Mouse (Mus musculus) forebrain, embryonic 15.5 days (tissue): ENCODE data around the gene Slc36a1. TPM values are rescaled to one million over a fixed set of nuclear protein-coding genes. Genes with fewer than 3 reads are reported as not detected.

Source experiments
- ATAC-seq: fragments of 200-750 bp; cut with Nextera tagmentation; replicated peaks from 2 replicates; pipeline ENCODE4 v1.8.0; 2017; ENCODE audit warnings: mild to moderate bottlenecking, moderate TSS enrichment, moderate library complexity
- H3K27ac ChIP-seq: fragments of 300-500 bp; sonication (generic); replicated peaks from 2 replicates; pipeline ENCODE4 v1.5.1; 2015; ENCODE audit warnings: mild to moderate bottlenecking, inconsistent platforms
- H3K27me3 ChIP-seq: fragments of 300-500 bp; sonication (generic); 2 replicates; pipeline ENCODE4 v1.6.1; 2015; ENCODE audit warnings: inconsistent platforms
- H3K36me3 ChIP-seq: fragments of 300-500 bp; sonication (generic); 2 replicates; pipeline ENCODE4 v1.6.1; 2015; ENCODE audit warnings: mild to moderate bottlenecking, inconsistent platforms
- H3K4me1 ChIP-seq: fragments of 300-500 bp; sonication (generic); 2 replicates; pipeline ENCODE4 v1.6.1; 2015; ENCODE audit warnings: inconsistent platforms
- H3K4me2 ChIP-seq: fragments of 300-500 bp; sonication (generic); replicated peaks from 2 replicates; pipeline ENCODE4 v1.6.1; 2015; ENCODE audit warnings: mild to moderate bottlenecking, inconsistent platforms
- H3K4me3 ChIP-seq: fragments of 300-500 bp; sonication (generic); 2 replicates; pipeline ENCODE4 v1.5.1; 2015; ENCODE audit warnings: mild to moderate bottlenecking, inconsistent platforms
- H3K9ac ChIP-seq: fragments of 300-500 bp; sonication (generic); replicated peaks from 2 replicates; pipeline ENCODE4 v1.6.1; 2015; ENCODE audit warnings: mild to moderate bottlenecking, inconsistent platforms
- H3K9me3 ChIP-seq: fragments of 300-500 bp; sonication (generic); 2 replicates; pipeline ENCODE4 v1.6.1; 2016; ENCODE audit warnings: inconsistent platforms
- WGBS: fragments of 180-500 bp; shearing (Covaris S2); methylation state at CpG from one replicate; pipeline ENCODE4 v1.1.7; 2015; ENCODE audit warnings: mixed read lengths; 5-methylcytosine and 5-hydroxymethylcytosine counted together
- polyA plus RNA-seq: library from polyadenylated mRNA; unstranded; fragments of >200 nt; fragmentation: Nextera tagmentation; extraction: Ambion mirVana; gene quantifications from 2 replicates; pipeline ENCODE4 v1.2.1, GENCODE M21; 2015

The Slc36a1 gene
- 2.6 and 3.0 TPM in 2 replicates for polyA plus RNA-seq

- Histone ChIP-seq H3K4me2 (peak within 1 kb of the TSS; percentile 95), H3K27ac (0 out of 2 replicates have a peak within 1 kb of the TSS, but pooled peaks have one; percentile 2), H3K4me1 (peaks cover 13% of the 10 kb centered on the region), H3K27me3 (no peaks in the 10 kb centered on the region), H3K9me3 (no peaks in the 10 kb centered on the region), H3K9ac (peak within 1 kb of the TSS; percentile 85), H3K4me3 (peak within 1 kb of the TSS; percentile 92), H3K36me3 (no peaks in the 10 kb centered on the region)
- peak; percentile 96 for ATAC-seq
- 0% methylated on average over 29 of the region's 31 CpGs for WGBS
These were observed at the start of gene Slc36a1 for GRCm38 (mm10) chr11:55204159-55204596. Slc36a1 (plus strand) TSS chr11:55204350.

- no peak overlapping the region for H3K27ac ChIP-seq
- 59% methylated on average over 3 of the region's 3 CpGs for WGBS
These were observed 49.6 kb upstream of the Slc36a1 start for GRCm38 (mm10) chr11:55154398-55155069.

GRCm38 (mm10) chr11:55155070-55155421 is 49.1 kb upstream of the Slc36a1 start:
- Histone ChIP-seq H3K4me2 (no peak overlapping the region), H3K4me1 (no peaks in the 10 kb centered on the region), H3K27ac (no peak overlapping the region), H3K27me3 (no peaks in the 10 kb centered on the region), H3K4me3 (no peak overlapping the region), H3K36me3 (no peaks in the 10 kb centered on the region), H3K9ac (no peak overlapping the region), H3K9me3 (no peaks in the 10 kb centered on the region)
- WGBS, result 87% methylated on average over 6 of the region's 6 CpGs
- no peak for ATAC-seq

More at GRCm38 (mm10) chr11:55154398-55155069, 49.6 kb upstream of the Slc36a1 start:
- Histone ChIP-seq H3K4me1 (no peaks in the 10 kb centered on the region), H3K4me3 (no peak overlapping the region), H3K9ac (no peak overlapping the region), H3K9me3 (no peaks in the 10 kb centered on the region), H3K4me2 (no peak overlapping the region), H3K36me3 (no peaks in the 10 kb centered on the region), H3K27me3 (no peaks in the 10 kb centered on the region)
- no peak for ATAC-seq

GRCm38 (mm10) chr11:55158785-55159359 is 45.3 kb upstream of the Slc36a1 start:
- Histone ChIP-seq H3K27me3 (no peaks in the 10 kb centered on the region), H3K4me2 (no peak overlapping the region), H3K9me3 (no peaks in the 10 kb centered on the region), H3K27ac (no peak overlapping the region), H3K4me3 (no peak overlapping the region), H3K9ac (no peak overlapping the region), H3K4me1 (no peaks in the 10 kb centered on the region), H3K36me3 (no peaks in the 10 kb centered on the region)
- ATAC-seq, result no peak
- WGBS, result 54% methylated on average over 13 of the region's 13 CpGs

- no peak overlapping the region for H3K9ac ChIP-seq
- no peak overlapping the region for H3K4me3 ChIP-seq
- H3K27ac ChIP-seq, result no peak overlapping the region
- WGBS, result 52% methylated on average over 9 of the region's 9 CpGs
- no peaks in the 10 kb centered on the region for H3K4me1 ChIP-seq
- no peaks in the 10 kb centered on the region for H3K36me3 ChIP-seq
- no peaks in the 10 kb centered on the region for H3K9me3 ChIP-seq
- no peak for ATAC-seq
- no peaks in the 10 kb centered on the region for H3K27me3 ChIP-seq
- H3K4me2 ChIP-seq, result no peak overlapping the region
These were observed 41.5 kb upstream of the Slc36a1 start for GRCm38 (mm10) chr11:55162670-55163069.

DNA sequence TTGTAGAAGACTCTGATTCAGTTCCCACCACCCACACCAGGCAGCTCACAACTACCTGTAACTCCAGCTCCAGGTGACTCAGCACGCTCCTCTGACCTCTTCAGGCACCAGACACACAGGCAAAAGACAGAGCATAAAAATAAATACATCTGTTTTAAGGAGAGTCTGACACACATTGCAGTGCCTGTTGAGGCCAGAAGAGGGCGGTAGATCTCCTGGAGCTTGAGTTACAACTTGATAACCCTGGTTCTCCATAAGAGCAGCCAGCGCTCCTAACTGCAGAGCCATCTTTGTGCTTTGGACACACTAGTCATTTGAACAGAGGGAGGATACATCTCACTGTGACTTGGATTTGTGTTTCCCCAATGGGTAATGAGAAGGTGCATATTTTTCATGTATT is 39.4 kb upstream of the Slc36a1 start:
- WGBS, result 48% methylated on average over 3 of the region's 3 CpGs
- no peak overlapping the region for H3K9ac ChIP-seq
- no peak for ATAC-seq
- H3K27ac ChIP-seq, result no peak overlapping the region
- H3K27me3 ChIP-seq, result no peaks in the 10 kb centered on the region
- H3K4me1 ChIP-seq, result no peaks in the 10 kb centered on the region
- H3K36me3 ChIP-seq, result no peaks in the 10 kb centered on the region
- no peaks in the 10 kb centered on the region for H3K9me3 ChIP-seq
- no peak overlapping the region for H3K4me3 ChIP-seq
- H3K4me2 ChIP-seq, result no peak overlapping the region

- Histone ChIP-seq H3K4me3 (no peak overlapping the region), H3K27ac (no peak overlapping the region), H3K27me3 (no peaks in the 10 kb centered on the region), H3K36me3 (no peaks in the 10 kb centered on the region), H3K9me3 (no peaks in the 10 kb centered on the region), H3K9ac (no peak overlapping the region), H3K4me1 (no peaks in the 10 kb centered on the region), H3K4me2 (no peak overlapping the region)
- WGBS, result 90% methylated on average over 7 of the region's 7 CpGs
- ATAC-seq, result no peak
These were observed 38.4 kb upstream of the Slc36a1 start for GRCm38 (mm10) chr11:55165748-55166147.

- no peaks in the 10 kb centered on the region for H3K9me3 ChIP-seq
- ATAC-seq, result no peak
- 88% methylated on average over 4 of the region's 4 CpGs for WGBS
These were observed 35.6 kb upstream of the Slc36a1 start for GRCm38 (mm10) chr11:55168504-55168903.

DNA sequence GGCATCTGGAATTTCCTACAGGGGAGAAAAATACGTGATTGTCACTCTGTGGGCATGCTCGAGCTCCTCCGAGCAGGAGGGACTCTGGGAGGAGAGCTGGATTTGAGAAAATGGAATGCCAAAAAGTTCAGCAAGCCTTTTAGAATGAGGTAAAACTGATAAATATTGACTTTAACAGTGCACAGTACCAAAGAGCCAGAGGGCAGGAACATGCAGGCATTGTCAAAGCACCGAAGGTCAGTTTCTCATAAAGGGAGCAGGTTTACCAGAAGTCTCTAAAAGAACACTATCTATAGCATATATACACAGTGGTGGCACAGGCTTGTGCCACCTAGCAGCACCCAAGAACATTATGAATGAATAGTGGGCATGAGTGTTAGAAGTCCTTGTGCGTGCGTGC is 35.2 kb upstream of the Slc36a1 start:
- H3K4me1 ChIP-seq, result no peaks in the 10 kb centered on the region
- H3K27me3 ChIP-seq, result no peaks in the 10 kb centered on the region
- no peaks in the 10 kb centered on the region for H3K36me3 ChIP-seq
- no peak for ATAC-seq
- H3K9ac ChIP-seq, result no peak overlapping the region
- H3K4me3 ChIP-seq, result no peak overlapping the region
- no peak overlapping the region for H3K4me2 ChIP-seq
- no peaks in the 10 kb centered on the region for H3K9me3 ChIP-seq
- WGBS, result 89% methylated on average over 6 of the region's 6 CpGs
- H3K27ac ChIP-seq, result no peak overlapping the region

More at GRCm38 (mm10) chr11:55168504-55168903, 35.6 kb upstream of the Slc36a1 start:
- H3K27ac ChIP-seq, result no peak overlapping the region
- H3K4me3 ChIP-seq, result no peak overlapping the region
- no peak overlapping the region for H3K9ac ChIP-seq
- H3K4me2 ChIP-seq, result no peak overlapping the region
- H3K4me1 ChIP-seq, result no peaks in the 10 kb centered on the region
- no peaks in the 10 kb centered on the region for H3K36me3 ChIP-seq
- no peaks in the 10 kb centered on the region for H3K27me3 ChIP-seq

DNA sequence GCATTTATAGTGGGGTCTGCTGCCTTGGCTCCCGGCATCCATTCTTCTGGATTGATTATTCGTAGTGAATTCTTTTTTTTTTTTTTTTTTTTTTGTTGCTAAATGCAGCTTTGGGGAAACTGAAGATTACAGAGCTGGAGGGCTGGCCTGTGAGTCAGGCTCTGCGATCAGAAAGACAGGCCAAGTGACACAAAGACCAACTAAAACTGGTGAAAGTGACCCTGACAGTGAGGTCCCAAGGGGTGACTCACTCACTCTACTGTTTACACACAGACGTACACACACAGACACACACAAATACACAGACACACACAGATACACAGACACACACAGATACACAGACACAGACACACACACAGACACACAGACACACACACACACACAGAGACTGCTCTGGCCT is 33.6 kb upstream of the Slc36a1 start:
- H3K9me3 ChIP-seq, result no peaks in the 10 kb centered on the region
- 67% methylated on average over 4 of the region's 4 CpGs for WGBS
- no peaks in the 10 kb centered on the region for H3K27me3 ChIP-seq
- H3K4me2 ChIP-seq, result no peak overlapping the region
- H3K27ac ChIP-seq, result no peak overlapping the region
- ATAC-seq, result no peak
- H3K4me1 ChIP-seq, result no peaks in the 10 kb centered on the region
- no peak overlapping the region for H3K4me3 ChIP-seq
- no peak overlapping the region for H3K9ac ChIP-seq
- no peaks in the 10 kb centered on the region for H3K36me3 ChIP-seq

- Histone ChIP-seq H3K4me3 (no peak overlapping the region), H3K9ac (no peak overlapping the region), H3K27me3 (no peaks in the 10 kb centered on the region), H3K9me3 (no peaks in the 10 kb centered on the region), H3K4me2 (no peak overlapping the region), H3K27ac (no peak overlapping the region), H3K36me3 (no peaks in the 10 kb centered on the region), H3K4me1 (no peaks in the 10 kb centered on the region)
- ATAC-seq, result no peak
- WGBS, result 94% methylated on average over 4 of the region's 4 CpGs
These were observed 25.3 kb upstream of the Slc36a1 start for GRCm38 (mm10) chr11:55178830-55179229.

DNA sequence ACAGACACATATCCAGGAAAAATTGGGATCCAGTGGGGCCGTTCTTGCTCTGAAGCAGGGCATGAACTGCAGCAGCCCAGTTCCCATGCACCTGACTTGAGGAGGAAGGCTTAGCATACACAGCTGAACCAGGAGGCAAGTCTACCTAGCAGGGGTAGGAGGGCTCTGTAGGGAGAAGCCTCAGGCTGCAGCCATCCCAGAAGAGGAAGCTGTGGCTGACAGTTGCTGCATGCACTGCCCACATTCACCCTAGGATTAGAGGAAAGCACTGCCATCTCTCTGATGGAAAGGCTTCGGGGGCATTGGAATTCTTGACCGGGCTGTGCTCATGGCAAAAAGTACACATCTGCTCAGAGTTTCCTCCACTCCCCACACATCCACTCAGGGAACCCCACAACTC is 24.3 kb upstream of the Slc36a1 start:
- Histone ChIP-seq H3K36me3 (no peaks in the 10 kb centered on the region), H3K4me2 (no peak overlapping the region), H3K4me1 (no peaks in the 10 kb centered on the region), H3K9me3 (no peaks in the 10 kb centered on the region), H3K27ac (no peak overlapping the region), H3K9ac (no peak overlapping the region), H3K4me3 (no peak overlapping the region), H3K27me3 (no peaks in the 10 kb centered on the region)
- 89% methylated on average over 3 of the region's 3 CpGs for WGBS
- no peak for ATAC-seq

GRCm38 (mm10) chr11:55183124-55183523 is 21.0 kb upstream of the Slc36a1 start:
- Histone ChIP-seq H3K27me3 (no peaks in the 10 kb centered on the region), H3K27ac (no peak overlapping the region), H3K9me3 (no peaks in the 10 kb centered on the region), H3K4me2 (no peak overlapping the region), H3K4me3 (no peak overlapping the region), H3K4me1 (no peaks in the 10 kb centered on the region), H3K9ac (no peak overlapping the region), H3K36me3 (no peaks in the 10 kb centered on the region)
- ATAC-seq, result no peak
- WGBS, result 68% methylated on average over 7 of the region's 7 CpGs
